Mouse (Mus musculus) kidney, adult 2 months (tissue): ENCODE results near the gene Sdk2.

Source experiments
- CTCF ChIP-seq: fragments of 200-500 bp; conservative IDR thresholded peaks from 2 replicates; pipeline ENCODE4 v1.5.1; 2011; ENCODE audit warnings: low read depth, mild to moderate bottlenecking, control low read depth, low read length, moderate library complexity, mixed read lengths; ENCODE audit not compliant: insufficient read depth, insufficient read length
- POLR2A ChIP-seq: fragments of 200-500 bp; IDR thresholded peaks from one replicate; pipeline ENCODE4 v1.6.1; 2011; ENCODE audit warnings: low read depth, low read length, control low read depth

- TF ChIP-seq POLR2A: no peak
- TF ChIP-seq CTCF: no peak
These were observed 331.7 kb downstream of the Sdk2 start for GRCm38 (mm10) chr11:113735151-113735550.
